Mouse (Mus musculus): ENCODE measurements around the gene B2m. TPM values are rescaled to one million over a fixed set of nuclear protein-coding genes. Genes with fewer than 3 reads are reported as not detected.

Gene B2m
- polyA plus RNA-seq, 1 experiment from 2014 or later: 475 TPM

- no peak overlapping the region for H3K9ac ChIP-seq (ENCODE audit: low read length)
- H3K9me3 ChIP-seq (ENCODE audit: control insufficient read depth, low read length): no peaks in the 10 kb centered on the region
- H3K4me1 ChIP-seq (replicated peaks; ENCODE audit: control insufficient read depth, insufficient read depth): no peaks in the 10 kb centered on the region
- TF ChIP-seq CTCF (IDR thresholded peaks at IDR 0.05; ENCODE audit: low read depth): no peak
- peak overlapping the region; percentile 30; the same call in 1 of the 2 replicates for H3K27ac ChIP-seq (replicated peaks)
- H3K4me2 ChIP-seq (replicated peaks; ENCODE audit: low read depth): peak overlapping the region; percentile 51; the same call in 1 of the 2 replicates
- H3K4me3 ChIP-seq (ENCODE audit: low read depth, low read length): no peak overlapping the region
- ATAC-seq (ENCODE audit: low FRiP score, low TSS enrichment) (no peak), DNase-seq (ENCODE audit: low spot score) (no peak)
- H3K36me3 ChIP-seq (ENCODE audit: control insufficient read depth, insufficient read depth, low read length): no peaks in the 10 kb centered on the region
- 62% methylated on average over 6 of the region's 6 CpGs for WGBS
- no peaks in the 10 kb centered on the region for H3K27me3 ChIP-seq (ENCODE audit: control insufficient read depth, insufficient read depth, low read length)
Measured at GRCm38 (mm10) chr2:122146687-122147086, 799 bp upstream of the B2m start.

GRCm38 (mm10) chr2:122148242-122148917 is 894 bp downstream of the B2m start:
- Histone ChIP-seq H3K4me3 (ENCODE audit: low read depth, low read length) (peak overlapping the region; percentile 72), H3K27me3 (ENCODE audit: control insufficient read depth, insufficient read depth, low read length) (no peaks in the 10 kb centered on the region), H3K4me1 (replicated peaks; ENCODE audit: control insufficient read depth, insufficient read depth) (no peaks in the 10 kb centered on the region), H3K9ac (ENCODE audit: low read length) (peak overlapping the region; percentile 82), H3K36me3 (ENCODE audit: control insufficient read depth, insufficient read depth, low read length) (no peaks in the 10 kb centered on the region), H3K9me3 (ENCODE audit: control insufficient read depth, low read length) (no peaks in the 10 kb centered on the region), H3K27ac (replicated peaks) (peak overlapping the region; percentile 86), H3K4me2 (replicated peaks; ENCODE audit: low read depth) (peak overlapping the region; percentile 80)
- WGBS: 15% methylated on average over 18 of the region's 18 CpGs
- ATAC-seq (ENCODE audit: low FRiP score, low TSS enrichment): no peak
- peak; percentile 61 for DNase-seq (ENCODE audit: low spot score)
- no peak for TF ChIP-seq CTCF (IDR thresholded peaks at IDR 0.05; ENCODE audit: low read depth)
- TF ChIP-seq EP300 (optimal IDR thresholded peaks at IDR 0.05): no peak

DNA sequence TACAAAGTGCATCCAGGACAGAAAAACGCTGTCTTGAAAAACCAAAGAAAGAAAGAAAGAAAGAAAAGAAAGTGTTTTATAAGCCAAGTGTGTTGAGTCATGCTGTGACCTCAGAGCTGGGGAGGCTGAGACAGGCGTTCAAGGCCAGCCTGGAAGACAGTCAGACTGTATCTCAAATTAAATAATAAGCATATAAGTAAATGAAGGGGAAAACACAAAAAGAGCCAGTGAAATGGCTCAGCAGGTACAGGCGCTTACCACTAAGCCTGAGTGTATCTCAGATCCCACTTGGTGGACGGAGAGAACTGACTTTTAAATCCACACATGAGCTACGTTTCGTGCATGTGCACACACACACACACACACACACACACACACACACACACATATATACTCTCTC is 1.8 kb downstream of the B2m start:
- Histone ChIP-seq H3K4me2 (replicated peaks; ENCODE audit: low read depth) (peak overlapping the region; percentile 80; the same call in 1 of the 2 replicates), H3K4me3 (ENCODE audit: low read depth, low read length) (peak overlapping the region; percentile 72; the same call in 1 of the 2 replicates), H3K27me3 (ENCODE audit: control insufficient read depth, insufficient read depth, low read length) (no peaks in the 10 kb centered on the region), H3K36me3 (ENCODE audit: control insufficient read depth, insufficient read depth, low read length) (0 out of 2 replicates have a peak, but pooled peaks cover under 1% of the 10 kb centered on the region), H3K27ac (replicated peaks) (no peak overlapping the region), H3K9me3 (ENCODE audit: control insufficient read depth, low read length) (no peaks in the 10 kb centered on the region), H3K4me1 (replicated peaks; ENCODE audit: control insufficient read depth, insufficient read depth) (no peaks in the 10 kb centered on the region), H3K9ac (ENCODE audit: low read length) (no peak overlapping the region)
- TF ChIP-seq CTCF (IDR thresholded peaks at IDR 0.05; ENCODE audit: low read depth) (no peak), EP300 (optimal IDR thresholded peaks at IDR 0.05) (no peak)
- DNase-seq (ENCODE audit: low spot score) (no peak), ATAC-seq (ENCODE audit: low FRiP score, low TSS enrichment) (no peak)
- 81% methylated on average over 6 of the region's 6 CpGs for WGBS

DNA sequence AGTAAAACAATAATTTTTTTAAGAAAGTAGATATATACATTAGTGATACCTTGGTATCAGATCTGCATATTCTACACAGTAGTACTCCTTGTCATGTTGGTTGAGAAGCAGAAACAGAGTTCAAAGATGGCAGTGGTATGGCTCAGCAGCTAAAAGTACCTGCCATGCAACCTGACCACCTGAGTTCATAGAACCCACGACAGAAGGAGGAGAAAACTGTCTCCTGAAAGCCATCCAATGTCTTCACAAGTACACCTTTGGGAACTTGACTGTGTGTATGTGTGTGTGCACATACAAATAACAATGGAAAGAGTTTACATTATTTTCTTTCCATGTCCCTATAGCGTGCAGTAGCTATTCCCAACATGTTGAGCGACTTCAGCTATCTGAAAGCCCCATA is 2.2 kb downstream of the B2m start:
- H3K27ac ChIP-seq (replicated peaks): no peak overlapping the region
- H3K36me3 ChIP-seq (ENCODE audit: control insufficient read depth, insufficient read depth, low read length): 0 out of 2 replicates have a peak, but pooled peaks cover 2% of the 10 kb centered on the region
- no peak for ATAC-seq (ENCODE audit: low FRiP score, low TSS enrichment)
- TF ChIP-seq EP300 (optimal IDR thresholded peaks at IDR 0.05) (no peak), CTCF (IDR thresholded peaks at IDR 0.05; ENCODE audit: low read depth) (no peak)
- H3K27me3 ChIP-seq (ENCODE audit: control insufficient read depth, insufficient read depth, low read length): no peaks in the 10 kb centered on the region
- no peaks in the 10 kb centered on the region for H3K9me3 ChIP-seq (ENCODE audit: control insufficient read depth, low read length)
- DNase-seq (ENCODE audit: low spot score): no peak
- H3K4me1 ChIP-seq (replicated peaks; ENCODE audit: control insufficient read depth, insufficient read depth): no peaks in the 10 kb centered on the region
- H3K9ac ChIP-seq (ENCODE audit: low read length): no peak overlapping the region
- no peak overlapping the region for H3K4me3 ChIP-seq (ENCODE audit: low read depth, low read length)
- H3K4me2 ChIP-seq (replicated peaks; ENCODE audit: low read depth): no peak overlapping the region
- WGBS: 71% methylated on average over 3 of the region's 3 CpGs

DNA sequence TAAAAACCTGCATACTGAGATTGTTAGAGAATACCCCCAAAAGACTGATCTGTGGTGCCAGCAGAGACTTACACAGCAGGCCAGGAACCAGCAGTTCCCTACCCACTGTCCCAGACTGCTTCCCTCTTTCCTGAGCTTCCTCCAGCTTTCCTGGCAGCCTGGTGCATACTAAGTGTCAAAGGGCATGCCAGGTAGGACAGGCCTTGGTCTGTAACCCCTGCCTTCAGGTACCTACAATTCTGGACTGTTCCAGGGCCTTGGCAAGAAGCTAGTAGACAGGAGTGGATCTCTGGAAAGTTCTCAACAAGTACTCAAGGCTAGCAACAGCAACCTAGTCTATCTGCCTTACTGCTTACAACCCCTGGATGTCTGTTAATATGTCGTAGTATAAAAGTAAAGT is 3.7 kb downstream of the B2m start:
- Histone ChIP-seq H3K27me3 (ENCODE audit: control insufficient read depth, insufficient read depth, low read length) (no peaks in the 10 kb centered on the region), H3K27ac (replicated peaks) (no peak overlapping the region), H3K4me1 (replicated peaks; ENCODE audit: control insufficient read depth, insufficient read depth) (no peaks in the 10 kb centered on the region), H3K4me3 (ENCODE audit: low read depth, low read length) (no peak overlapping the region), H3K4me2 (replicated peaks; ENCODE audit: low read depth) (no peak overlapping the region), H3K9ac (ENCODE audit: low read length) (no peak overlapping the region), H3K9me3 (ENCODE audit: control insufficient read depth, low read length) (no peaks in the 10 kb centered on the region), H3K36me3 (ENCODE audit: control insufficient read depth, insufficient read depth, low read length) (0 out of 2 replicates have a peak, but pooled peaks cover 2% of the 10 kb centered on the region)
- ATAC-seq (ENCODE audit: low FRiP score, low TSS enrichment) (no peak), DNase-seq (ENCODE audit: low spot score) (no peak)
- 92% methylated on average over 1 of the region's 1 CpGs for WGBS
- TF ChIP-seq CTCF (IDR thresholded peaks at IDR 0.05; ENCODE audit: low read depth): no peak
- TF ChIP-seq EP300 (optimal IDR thresholded peaks at IDR 0.05): no peak

DNA sequence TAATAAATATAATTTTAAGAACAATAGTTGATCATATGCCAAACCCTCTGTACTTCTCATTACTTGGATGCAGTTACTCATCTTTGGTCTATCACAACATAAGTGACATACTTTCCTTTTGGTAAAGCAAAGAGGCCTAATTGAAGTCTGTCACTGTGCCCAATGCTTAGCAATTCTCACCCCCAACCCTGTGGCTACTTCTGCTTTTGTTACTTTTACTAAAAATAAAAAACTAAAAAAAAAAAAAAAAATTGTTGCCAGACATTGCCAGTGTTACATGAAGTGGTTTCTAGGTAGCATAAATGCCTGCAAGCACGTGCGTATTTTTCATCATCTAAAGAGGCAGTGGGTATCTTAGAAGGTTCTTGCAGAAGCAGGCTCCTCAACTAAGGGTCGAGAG is 5.4 kb downstream of the B2m start:
- H3K27me3 ChIP-seq (ENCODE audit: control insufficient read depth, insufficient read depth, low read length): no peaks in the 10 kb centered on the region
- H3K4me1 ChIP-seq (replicated peaks; ENCODE audit: control insufficient read depth, insufficient read depth): no peaks in the 10 kb centered on the region
- H3K4me3 ChIP-seq (ENCODE audit: low read depth, low read length): no peak overlapping the region
- no peaks in the 10 kb centered on the region for H3K9me3 ChIP-seq (ENCODE audit: control insufficient read depth, low read length)
- no peak overlapping the region for H3K4me2 ChIP-seq (replicated peaks; ENCODE audit: low read depth)
- TF ChIP-seq EP300 (optimal IDR thresholded peaks at IDR 0.05) (no peak), CTCF (IDR thresholded peaks at IDR 0.05; ENCODE audit: low read depth) (no peak)
- H3K27ac ChIP-seq (replicated peaks): no peak overlapping the region
- 84% methylated on average over 3 of the region's 3 CpGs for WGBS
- 0 out of 2 replicates have a peak, but pooled peaks cover 2% of the 10 kb centered on the region for H3K36me3 ChIP-seq (ENCODE audit: control insufficient read depth, insufficient read depth, low read length)
- DNase-seq (ENCODE audit: low spot score) (no peak), ATAC-seq (ENCODE audit: low FRiP score, low TSS enrichment) (no peak)
- H3K9ac ChIP-seq (ENCODE audit: low read length): no peak overlapping the region
